ENCODE assay signal across 17 mouse cellular contexts in the genomic region with DNA sequence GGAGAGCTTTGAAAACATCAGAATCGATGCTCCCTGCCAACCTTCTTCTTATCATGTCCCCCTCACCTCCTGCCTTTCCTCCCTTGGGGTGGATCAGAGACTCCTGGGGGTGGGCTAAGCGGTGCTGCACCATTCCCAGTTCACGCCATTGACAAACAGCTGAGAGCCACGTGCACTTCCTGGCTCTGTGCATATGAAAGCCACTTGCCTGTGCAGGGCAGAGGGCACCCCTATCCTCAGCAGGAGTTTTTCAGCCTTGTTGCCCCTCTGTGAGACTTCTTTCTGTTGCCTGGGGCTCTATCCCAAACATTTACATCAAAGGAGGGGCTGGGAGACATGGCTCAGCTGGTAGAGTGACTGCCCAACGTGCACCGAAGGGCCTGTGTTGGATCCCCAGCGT.
"Had no signal": no experiment of that assay in that cellular context is flagged by ENCODE, and none has a peak within 500 bp of the region (broad histone marks: within the 10 kb centered on the region; RNA-seq: fewer than 3 reads in every experiment).

No protein-coding gene starts in this region.

- DNase-seq: kidney, adult 9 months; kidney, postnatal 10 days; kidney, postnatal 4 days; lung, adult 18-20 months; retina, postnatal 1 day; right cerebral cortex, postnatal 4 days; spleen, adult 18-20 months; thymus, postnatal 14 days had no signal

- H3K4me2 ChIP-seq: midbrain, embryonic 13.5 days had no signal

- H3K9ac ChIP-seq: limb, embryonic 13.5 days; liver, embryonic 14.5 days; midbrain, embryonic 13.5 days; stomach, embryonic 15.5 days had no signal

- H3K27me3 ChIP-seq: megakaryocyte, embryonic 14.5 days; stomach, embryonic 15.5 days had no signal

- H3K36me3 ChIP-seq: limb, embryonic 13.5 days; midbrain, embryonic 13.5 days; stomach, embryonic 15.5 days had no signal

- ATAC-seq: intestine, postnatal 0 days; lung, postnatal 0 days; midbrain, embryonic 13.5 days had no signal

- H3K9me3 ChIP-seq: limb, embryonic 13.5 days; midbrain, embryonic 13.5 days; stomach, embryonic 15.5 days had no signal

- H3K27ac ChIP-seq: layer of hippocampus, adult 2 months; limb, embryonic 13.5 days; liver, embryonic 14.5 days; macrophage; midbrain, embryonic 13.5 days; stomach, embryonic 15.5 days had no signal

- H3K4me3 ChIP-seq: layer of hippocampus, adult 2 months; limb, embryonic 13.5 days; megakaryocyte, embryonic 14.5 days; midbrain, embryonic 13.5 days; stomach, embryonic 15.5 days had no signal
